In the genomic region with DNA sequence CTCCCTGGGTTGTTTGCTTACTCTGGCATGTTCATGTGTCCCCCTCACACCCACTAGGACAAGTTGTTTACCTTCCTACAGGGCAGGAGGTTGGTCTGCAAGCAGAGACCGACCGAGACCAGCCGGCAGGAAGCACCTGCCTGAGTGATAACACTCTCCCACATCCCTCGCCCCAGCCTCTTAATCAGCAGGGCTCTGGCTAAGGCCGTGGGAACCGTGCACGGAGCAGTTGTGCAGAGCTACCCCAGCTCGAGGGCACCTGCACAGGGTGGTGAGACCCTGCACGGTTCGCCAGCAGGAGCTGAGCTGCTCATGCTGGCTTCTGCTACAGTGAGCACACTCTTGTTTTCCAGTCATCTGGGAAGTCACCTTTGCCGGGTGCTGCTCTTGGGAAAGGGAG, we compare ENCODE assay signal across 11 mouse cellular contexts. TPM values are rescaled to one million over a fixed set of nuclear protein-coding genes. Genes with fewer than 3 reads are reported as not detected.
DNase-seq lines count a peak whose midpoint lies in the region; ATAC-seq and TF ChIP-seq lines count a peak whose summit lies in the region.
"Had no signal": no experiment of that assay in that cellular context is flagged by ENCODE, and none has a peak within 500 bp of the region (broad histone marks: within the 10 kb centered on the region; RNA-seq: fewer than 3 reads in every experiment).

No protein-coding gene starts in this region.

- H3K36me3 ChIP-seq in hindbrain, postnatal 0 days (ENCODE audit: insufficient read depth, low read length), result 0 out of 2 replicates have a peak, but pooled peaks cover under 1% of the 10 kb centered on the region
- peaks cover 15% of the 10 kb centered on the region; the same call in 1 of the 2 replicates for H3K36me3 ChIP-seq in hindbrain, embryonic 10.5 days
- peaks cover 40% of the 10 kb centered on the region for H3K36me3 ChIP-seq in E14TG2a.4 (ENCODE audit: insufficient read depth, low read length)
- peaks cover 3% of the 10 kb centered on the region; the same call in 1 of the 2 replicates for H3K36me3 ChIP-seq in heart, embryonic 11.5 days (ENCODE audit: control insufficient read depth, insufficient read depth, low read length)
- peaks cover 99% of the 10 kb centered on the region for H3K36me3 ChIP-seq in liver, postnatal 0 days (replicated peaks; ENCODE audit: insufficient read depth, low read length)

- H3K27ac ChIP-seq in hindbrain, postnatal 0 days, result peak overlapping the region; percentile 58
- H3K27ac ChIP-seq in hindbrain, embryonic 10.5 days, result no peak overlapping the region
- peak overlapping the region; percentile 58 for H3K27ac ChIP-seq in heart, embryonic 11.5 days (ENCODE audit: low read depth, low read length)
- H3K27ac ChIP-seq in liver, postnatal 0 days (ENCODE audit: low read depth), result no peak overlapping the region
- H3K27ac ChIP-seq: embryonic facial prominence, embryonic 13.5 days had no signal

- H3K4me1 ChIP-seq in hindbrain, postnatal 0 days (ENCODE audit: insufficient read depth, low read length), result no peaks in the 10 kb centered on the region; the same call in 1 of the 2 replicates
- peaks cover 23% of the 10 kb centered on the region for H3K4me1 ChIP-seq in hindbrain, embryonic 10.5 days (replicated peaks)
- H3K4me1 ChIP-seq in E14TG2a.4 (replicated peaks; ENCODE audit: low read depth, low read length), result peaks cover 31% of the 10 kb centered on the region
- H3K4me1 ChIP-seq in heart, embryonic 11.5 days (ENCODE audit: control insufficient read depth, insufficient read depth, low read length), result peaks cover 19% of the 10 kb centered on the region
- H3K4me1 ChIP-seq in liver, postnatal 0 days (ENCODE audit: insufficient read depth), result no peaks in the 10 kb centered on the region

- H3K4me3 ChIP-seq in hindbrain, postnatal 0 days (ENCODE audit: low read length), result no peak overlapping the region
- no peak overlapping the region for H3K4me3 ChIP-seq in hindbrain, embryonic 10.5 days
- H3K4me3 ChIP-seq in E14TG2a.4 (replicated peaks; ENCODE audit: low read length), result 0 out of 2 replicates have a peak overlapping the region, but pooled peaks have one; percentile 17
- no peak overlapping the region for H3K4me3 ChIP-seq in heart, embryonic 11.5 days (ENCODE audit: low read depth, low read length)
- H3K4me3 ChIP-seq in liver, postnatal 0 days (ENCODE audit: low read depth, low read length), result no peak overlapping the region
- H3K4me3 ChIP-seq: embryonic facial prominence, embryonic 13.5 days; myocyte had no signal

- no peak for TF ChIP-seq CTCF in hindbrain, postnatal 0 days (IDR thresholded peaks at IDR 0.05; ENCODE audit: low read depth)
- TF ChIP-seq CTCF in E14TG2a.4 (conservative IDR thresholded peaks at IDR 0.05; ENCODE audit: low read length), result no peak
- TF ChIP-seq CTCF in liver, postnatal 0 days (IDR thresholded peaks at IDR 0.05; ENCODE audit: low read depth), result no peak

- ATAC-seq in hindbrain, postnatal 0 days, result 0 out of 2 replicates have a peak, but pooled peaks have one; percentile 13
- peak; percentile 71; the same call in 1 of the 2 replicates for ATAC-seq in heart, embryonic 11.5 days (replicated peaks; ENCODE audit: insufficient number of reproducible peaks, low FRiP score, low TSS enrichment)
- ATAC-seq in liver, postnatal 0 days, result peak; percentile 62

- 56% methylated on average over 11 of the region's 11 CpGs for WGBS in hindbrain, postnatal 0 days
- WGBS in hindbrain, embryonic 10.5 days, result 58% methylated on average over 11 of the region's 11 CpGs
- 29% methylated on average over 11 of the region's 11 CpGs for WGBS in heart, embryonic 11.5 days (ENCODE audit: insufficient replicate concordance)
- whole genome bisulfite sequencing in liver, postnatal 0 days (ENCODE audit: insufficient replicate concordance), result 17% methylated on average over 11 of the region's 11 CpGs

- DNase-seq in hindbrain, postnatal 0 days (ENCODE audit: low spot score), result no peak
- no peak for DNase-seq in hindbrain, embryonic 10.5 days (ENCODE audit: low spot score)
- DNase-seq in liver, postnatal 0 days, result no peak
- no peak for DNase-seq in left cerebral cortex, adult 11 months (ENCODE audit: low spot score)
- DNase-seq in ovary, postnatal 14 days (ENCODE audit: low spot score), result no peak
- DNase-seq in embryo, embryonic 9.5 days (ENCODE audit: extremely low spot score), result no peak
- DNase-seq: kidney, postnatal 36 days had no signal

- no peak overlapping the region for H3K4me2 ChIP-seq in hindbrain, postnatal 0 days (ENCODE audit: low read depth, low read length)
- no peak overlapping the region for H3K4me2 ChIP-seq in heart, embryonic 11.5 days
- no peak overlapping the region for H3K4me2 ChIP-seq in liver, postnatal 0 days (ENCODE audit: low read depth, low read length)

- H3K9me3 ChIP-seq in hindbrain, postnatal 0 days (ENCODE audit: low read length), result no peaks in the 10 kb centered on the region
- no peaks in the 10 kb centered on the region for H3K9me3 ChIP-seq in hindbrain, embryonic 10.5 days
- no peaks in the 10 kb centered on the region for H3K9me3 ChIP-seq in E14TG2a.4 (ENCODE audit: low read length)
- H3K9me3 ChIP-seq in heart, embryonic 11.5 days (replicated peaks; ENCODE audit: control insufficient read depth, low read length), result no peaks in the 10 kb centered on the region
- no peaks in the 10 kb centered on the region for H3K9me3 ChIP-seq in liver, postnatal 0 days (ENCODE audit: low read length)
- H3K9me3 ChIP-seq: embryonic facial prominence, embryonic 13.5 days had no signal

- no peak overlapping the region for H3K9ac ChIP-seq in hindbrain, postnatal 0 days (replicated peaks; ENCODE audit: low read length)
- no peak overlapping the region for H3K9ac ChIP-seq in heart, embryonic 11.5 days (ENCODE audit: low read depth, low read length)
- no peak overlapping the region for H3K9ac ChIP-seq in liver, postnatal 0 days (replicated peaks)
- H3K9ac ChIP-seq: embryonic facial prominence, embryonic 13.5 days had no signal

- 0 out of 2 replicates have a peak, but pooled peaks have one; percentile 28 for TF ChIP-seq EP300 in liver, postnatal 0 days (IDR thresholded peaks at IDR 0.05; ENCODE audit: low read depth)

- H3K27me3 ChIP-seq in hindbrain, postnatal 0 days (ENCODE audit: insufficient read depth, low read length), result no peaks in the 10 kb centered on the region
- no peaks in the 10 kb centered on the region for H3K27me3 ChIP-seq in hindbrain, embryonic 10.5 days (ENCODE audit: insufficient read depth, poor library complexity, severe bottlenecking)
- H3K27me3 ChIP-seq in E14TG2a.4 (ENCODE audit: insufficient read depth, low read length), result no peaks in the 10 kb centered on the region
- no peaks in the 10 kb centered on the region for H3K27me3 ChIP-seq in heart, embryonic 11.5 days (ENCODE audit: control insufficient read depth, insufficient read depth, low read length)
- no peaks in the 10 kb centered on the region for H3K27me3 ChIP-seq in liver, postnatal 0 days (ENCODE audit: insufficient read depth, low read length)

RNA-seq across cellular contexts. Expression of gene Stat1, which starts 31.4 kb away (rescaled TPM):
- 25.3 and 25.7 TPM in 2 replicates for total RNA-seq in hindbrain, postnatal 0 days (2014; rRNA removed)
- polyA plus RNA-seq in hindbrain, postnatal 0 days (2015; fragmentation: Nextera tagmentation; extraction: Ambion mirVana), result 16.6 and 17.0 TPM in 2 replicates
- 11.1 and 13.6 TPM in 2 replicates for polyA plus RNA-seq in hindbrain, embryonic 10.5 days (2016; fragmentation: Nextera tagmentation; extraction: Ambion mirVana)
- polyA plus RNA-seq in heart, embryonic 11.5 days (2014; fragmentation: Nextera tagmentation; extraction: Ambion mirVana), result 28.5 and 31.2 TPM in 2 replicates
- polyA plus RNA-seq in liver, postnatal 0 days (2015; fragmentation: Nextera tagmentation; extraction: Ambion mirVana), result 31.2 and 33.7 TPM in 2 replicates

Comparison
In these comparisons a context has a peak if more than half of its experiments do, and no peak if none do; other contexts are left out.
1. H3K27ac ChIP-seq: peak in hindbrain, postnatal 0 days (single experiment) and heart, embryonic 11.5 days (single experiment); none in hindbrain, embryonic 10.5 days (single experiment) and liver, postnatal 0 days (single experiment).
2. ATAC-seq: peak in every context shown above with its lines; median percentile 71 in heart, embryonic 11.5 days; 62 in liver, postnatal 0 days; 13 in hindbrain, postnatal 0 days.